Mouse (Mus musculus) erythroblast, embryonic 14.5 days (primary cell): ENCODE results near the gene Klhdc8a.

ENCODE experiments used
- GATA1 ChIP-seq: IDR thresholded peaks from 2 replicates; pipeline ENCODE4 v1.6.1; 2012; ENCODE audit warnings: low read length, inconsistent platforms, mixed read lengths
- TAL1 ChIP-seq: IDR thresholded peaks from 3 replicates; pipeline ENCODE4 v1.6.1; 2012; ENCODE audit warnings: low read length, inconsistent platforms, mixed read lengths

- no peak for TF ChIP-seq TAL1
- TF ChIP-seq GATA1: no peak
Measured at GRCm38 (mm10) chr1:132261058-132261457, 37.4 kb upstream of the Klhdc8a start.
